Mouse (Mus musculus) olfactory bulb, adult 2 months (tissue): ENCODE data around the gene Ankrd2. TPM values are rescaled to one million over a fixed set of nuclear protein-coding genes. Genes with fewer than 3 reads are reported as not detected.

Source experiments
- H3K27ac ChIP-seq: fragments of 200-500 bp; 2 replicates; pipeline ENCODE4 v1.5.1; 2012; ENCODE audit warnings: low read depth, low read length; ENCODE audit not compliant: insufficient read depth
- H3K4me1 ChIP-seq: fragments of 200-500 bp; 2 replicates; pipeline ENCODE4 v1.6.1; 2012; ENCODE audit warnings: low read length; ENCODE audit not compliant: control insufficient read depth, insufficient read depth
- H3K4me3 ChIP-seq: fragments of 200-500 bp; 2 replicates; pipeline ENCODE4 v1.5.1; 2012; ENCODE audit warnings: mild to moderate bottlenecking, low read depth, low read length, moderate library complexity; ENCODE audit not compliant: insufficient read depth
- CTCF ChIP-seq: fragments of 200-500 bp; IDR thresholded peaks from 2 replicates; pipeline ENCODE4 v1.5.1; 2012; ENCODE audit warnings: low read depth, mild to moderate bottlenecking, low read length, moderate library complexity; ENCODE audit not compliant: insufficient read depth
- POLR2A ChIP-seq: fragments of 200-500 bp; IDR thresholded peaks from 2 replicates; pipeline ENCODE4 v1.6.1; 2012; ENCODE audit warnings: mild to moderate bottlenecking, low read depth, low read length, moderate library complexity; ENCODE audit not compliant: insufficient read depth
- WGBS: fragments of 180-500 bp; shearing (Covaris S2); methylation state at CpG from one replicate; pipeline ENCODE4 v1.1.7; 2018; 5-methylcytosine and 5-hydroxymethylcytosine counted together
- polyA plus RNA-seq: library from polyadenylated mRNA; stranded (reverse); fragments of >200 nt; gene quantifications from 2 replicates; pipeline ENCODE4 v1.2.4, GENCODE M21; 2012; ENCODE audit warnings: low replicate concordance; ENCODE audit not compliant: missing spikeins, insufficient read depth, insufficient read length

Gene Ankrd2
- polyA plus RNA-seq, 1 experiment = not detected

GRCm38 (mm10) chr19:42011123-42011522 lies 24.7 kb upstream of the Ankrd2 start:
- peaks cover 31% of the 10 kb centered on the region for H3K4me1 ChIP-seq
- no peak for TF ChIP-seq POLR2A
- TF ChIP-seq CTCF = no peak
- H3K4me3 ChIP-seq = no peak overlapping the region
- 89% methylated on average over 7 of the region's 7 CpGs for WGBS
- no peak overlapping the region for H3K27ac ChIP-seq

GRCm38 (mm10) chr19:42014231-42014825 lies 21.5 kb upstream of the Ankrd2 start:
- Histone ChIP-seq H3K4me1 (peaks cover 49% of the 10 kb centered on the region), H3K27ac (no peak overlapping the region), H3K4me3 (no peak overlapping the region)
- WGBS = 86% methylated on average over 3 of the region's 3 CpGs
- no peak for TF ChIP-seq POLR2A
- TF ChIP-seq CTCF = no peak

GRCm38 (mm10) chr19:42015001-42015400 lies 20.8 kb upstream of the Ankrd2 start:
- TF ChIP-seq CTCF = no peak
- no peak for TF ChIP-seq POLR2A
- 91% methylated on average over 6 of the region's 6 CpGs for WGBS
- Histone ChIP-seq H3K27ac (no peak overlapping the region), H3K4me3 (no peak overlapping the region), H3K4me1 (peaks cover 51% of the 10 kb centered on the region)

DNA sequence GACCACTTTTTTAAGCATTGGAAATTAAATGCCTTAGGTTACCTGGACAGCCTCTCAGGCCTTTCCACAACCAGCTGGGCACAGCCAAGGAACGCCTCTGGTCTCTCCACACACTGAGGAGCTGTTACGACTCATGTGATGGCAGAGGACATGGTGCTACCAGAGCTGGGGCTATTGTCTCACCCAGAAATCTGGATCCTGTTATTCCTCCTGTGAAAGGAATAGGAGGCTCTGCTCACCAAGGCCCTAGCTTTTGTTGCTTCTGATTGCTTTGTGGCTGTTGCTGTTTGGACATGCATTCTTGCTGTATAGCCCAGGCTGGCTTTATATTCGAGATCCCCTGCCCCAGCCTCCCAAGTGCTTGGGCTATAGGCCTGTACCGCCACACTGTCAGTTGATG lies 19.5 kb upstream of the Ankrd2 start:
- Histone ChIP-seq H3K4me1 (peaks cover 40% of the 10 kb centered on the region), H3K27ac (peak overlapping the region; percentile 70), H3K4me3 (no peak overlapping the region)
- TF ChIP-seq CTCF (no peak), POLR2A (no peak)
- WGBS = 66% methylated on average over 4 of the region's 4 CpGs

DNA sequence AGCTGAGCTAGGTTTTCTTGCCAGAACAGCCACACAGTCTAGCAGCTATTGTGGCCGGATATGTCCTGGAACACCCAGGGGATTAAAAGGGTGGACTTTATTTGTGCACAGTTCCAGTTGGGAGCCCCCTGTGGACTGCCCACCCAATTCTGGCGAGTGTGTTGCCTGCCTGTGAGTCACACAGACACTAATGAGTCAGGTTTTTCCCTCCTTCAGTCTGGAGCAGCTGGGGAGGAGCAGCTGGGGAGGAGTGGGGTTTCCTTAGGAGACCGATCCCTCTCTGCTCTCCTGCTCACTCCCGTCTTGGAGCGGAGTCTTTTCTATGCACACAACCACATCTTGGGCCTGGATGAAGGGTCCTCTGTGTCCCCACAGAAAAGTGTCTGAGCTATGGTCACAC lies 19.0 kb upstream of the Ankrd2 start:
- H3K27ac ChIP-seq = peak overlapping the region; percentile 96
- H3K4me1 ChIP-seq = peaks cover 37% of the 10 kb centered on the region
- H3K4me3 ChIP-seq = no peak overlapping the region; the same call in 1 of the 2 replicates
- WGBS = 9% methylated on average over 5 of the region's 5 CpGs
- TF ChIP-seq POLR2A (no peak), CTCF (no peak)

DNA sequence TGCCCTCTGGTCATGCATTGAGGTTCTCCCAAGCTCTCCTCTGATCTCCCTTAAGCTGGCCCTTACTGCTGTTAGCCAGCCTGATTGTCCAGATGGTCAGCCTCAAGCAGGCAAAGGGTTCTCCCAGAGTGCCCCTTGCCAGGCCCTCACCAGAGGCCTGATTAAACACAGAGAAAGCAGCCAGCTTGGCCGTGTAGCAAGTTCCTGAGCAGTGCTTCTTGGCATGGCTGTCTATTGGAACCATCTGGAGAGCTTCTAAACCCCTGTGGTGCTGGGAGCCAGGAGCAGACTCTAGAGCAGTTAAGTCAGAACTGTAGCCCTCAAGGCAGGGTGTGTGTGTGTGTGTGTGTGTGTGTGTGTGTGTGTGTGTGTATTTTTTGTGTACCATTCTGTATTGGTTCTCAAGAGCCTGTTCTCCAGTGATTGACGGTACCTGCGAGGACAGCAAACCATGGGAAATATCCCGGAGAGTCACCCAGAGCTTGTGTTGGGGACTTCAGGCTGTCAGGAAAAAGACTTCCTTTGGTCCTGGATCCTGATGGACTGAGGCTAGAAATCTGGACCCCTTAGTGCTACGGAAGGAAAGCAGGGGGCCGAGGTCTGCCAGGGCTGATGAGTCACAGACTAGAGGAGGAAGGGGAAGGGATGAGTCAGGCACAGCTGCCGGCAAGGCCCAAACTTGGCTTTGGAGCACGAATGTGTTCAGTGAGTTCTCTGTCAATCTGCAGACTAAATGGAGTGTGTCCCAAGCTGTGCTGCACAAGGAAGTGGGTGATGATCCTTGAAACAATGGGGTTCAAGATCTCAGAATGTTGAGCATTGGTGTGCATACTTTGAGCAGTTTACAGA lies 18.2 kb upstream of the Ankrd2 start:
- WGBS = 33% methylated on average over 8 of the region's 8 CpGs
- TF ChIP-seq CTCF (no peak), POLR2A (no peak)
- Histone ChIP-seq H3K4me3 (no peak overlapping the region), H3K27ac (peak overlapping the region; percentile 96), H3K4me1 (peaks cover 35% of the 10 kb centered on the region)

DNA sequence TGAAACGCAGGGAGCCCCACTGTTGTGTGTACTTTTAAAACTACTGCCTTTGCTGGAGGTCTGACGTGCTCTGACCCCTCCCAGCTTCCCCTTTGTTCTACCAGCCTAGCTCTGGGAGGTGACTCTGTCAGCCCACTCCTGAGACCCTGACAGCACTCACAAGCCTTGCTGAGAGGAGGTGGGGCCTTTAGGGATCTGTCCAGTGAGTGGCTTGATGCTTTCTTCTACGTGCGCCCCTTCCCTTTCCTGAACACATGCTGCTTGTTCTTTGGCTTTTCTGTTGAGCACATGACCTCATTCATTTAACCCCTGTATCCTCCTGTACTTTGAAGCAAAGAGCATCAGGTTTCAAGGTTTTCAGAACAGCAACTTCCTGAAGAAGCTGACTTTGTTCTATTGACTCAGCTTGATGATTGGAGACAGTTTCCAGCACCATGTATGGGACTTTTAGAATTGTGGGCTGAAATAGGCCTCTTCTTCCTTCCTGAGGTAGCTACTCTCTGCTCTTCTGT lies 16.7 kb upstream of the Ankrd2 start:
- TF ChIP-seq CTCF (no peak), POLR2A (no peak)
- WGBS = 57% methylated on average over 4 of the region's 4 CpGs
- Histone ChIP-seq H3K4me1 (peaks cover 41% of the 10 kb centered on the region), H3K4me3 (no peak overlapping the region), H3K27ac (peak overlapping the region; percentile 86)

GRCm38 (mm10) chr19:42021681-42022541 lies 13.9 kb upstream of the Ankrd2 start:
- 77% methylated on average over 10 of the region's 10 CpGs for whole genome bisulfite sequencing
- H3K4me3 ChIP-seq = no peak overlapping the region
- TF ChIP-seq CTCF = no peak
- no peak for TF ChIP-seq POLR2A
- no peak overlapping the region for H3K27ac ChIP-seq
- H3K4me1 ChIP-seq = peaks cover 26% of the 10 kb centered on the region
